Mouse (Mus musculus) right cerebral cortex, postnatal 36 days (tissue): ENCODE results near the gene Lce1j.
"Not testable (repeated sequence)": the region's sequence is repeated elsewhere in the genome, so short reads cannot be mapped to it uniquely, and the experiment has no call there.

Experiments used
- DNase-seq, 2 experiments: peaks; one replicate each; pipeline ENCODE4 v3.0.0; 2022; ENCODE audit warnings: low spot score in 2 of 2, mixed read lengths in 1 of 2

The Lce1j gene

GRCm38 (mm10) chr3:92790414-92790813 lies at the start of gene Lce1j:
Gene Lce1j (minus strand): TSS chr3:92790514.
- no peak for DNase-seq

- no peak for DNase-seq
These were observed 36.8 kb upstream of the Lce1j start, which contains the start of gene Kprp for GRCm38 (mm10) chr3:92827108-92827507. Gene Kprp (minus strand): TSS chr3:92827247.

GRCm38 (mm10) chr3:92825808-92826207 lies 35.5 kb upstream of the Lce1j start:
- DNase-seq = no peak

GRCm38 (mm10) chr3:92816036-92816435 lies 25.7 kb upstream of the Lce1j start:
- not testable (repeated sequence) for DNase-seq

- no peak for DNase-seq
These were observed 25.3 kb upstream of the Lce1j start for GRCm38 (mm10) chr3:92815581-92815980.

- DNase-seq = no peak
These were observed 17.5 kb upstream of the Lce1j start, which contains the start of gene Lce1k for GRCm38 (mm10) chr3:92807791-92808190. Gene Lce1k (minus strand): TSS chr3:92807891.

- no peak for DNase-seq
These were observed 11.5 kb downstream of the Lce1j start, which contains the start of gene Lce1i for GRCm38 (mm10) chr3:92778799-92779198. Gene Lce1i (minus strand): TSS chr3:92778899.

- no peak for DNase-seq
These were observed 18.7 kb downstream of the Lce1j start for GRCm38 (mm10) chr3:92771573-92771972.

GRCm38 (mm10) chr3:92764965-92765364 lies 25.3 kb downstream of the Lce1j start, which contains the start of gene Lce1h:
Gene Lce1h (minus strand): TSS chr3:92765065.
- no peak for DNase-seq

- DNase-seq = no peak
These were observed 37.1 kb downstream of the Lce1j start for GRCm38 (mm10) chr3:92753197-92753596.

- DNase-seq = no peak
These were observed 38.1 kb downstream of the Lce1j start, which contains the start of gene Lce1g for GRCm38 (mm10) chr3:92752238-92752637. Gene Lce1g (minus strand): TSS chr3:92752338.

- no peak for DNase-seq
These were observed 51.3 kb downstream of the Lce1j start, which contains the start of gene Gm38119 for GRCm38 (mm10) chr3:92738996-92739395. Gene Gm38119 (minus strand): TSS chr3:92739096.
